Mouse (Mus musculus) lung, adult 2 months (tissue): ENCODE results near the gene Pex12. TPM values are rescaled to one million over a fixed set of nuclear protein-coding genes. Genes with fewer than 3 reads are reported as not detected.
"Not testable (repeated sequence)": the region's sequence is repeated elsewhere in the genome, so short reads cannot be mapped to it uniquely, and the experiment has no call there.

Experiments
- DNase-seq: peaks from one replicate; pipeline ENCODE4 v3.0.0; 2022
- H3K4me1 ChIP-seq: fragments of 200-500 bp; 2 replicates; pipeline ENCODE4 v1.6.1; 2011; ENCODE audit warnings: low read length; ENCODE audit not compliant: control insufficient read depth, insufficient read depth
- H3K4me3 ChIP-seq: fragments of 200-500 bp; replicated peaks from 2 replicates; pipeline ENCODE3; 2011; ENCODE audit warnings: low read depth, mild to moderate bottlenecking, control low read depth, low read length; ENCODE audit errors: extremely low read depth
- CTCF ChIP-seq: fragments of 200-500 bp; IDR thresholded peaks from 2 replicates; pipeline ENCODE4 v1.5.1; 2011; ENCODE audit warnings: mild to moderate bottlenecking, low read length, control low read depth; ENCODE audit not compliant: insufficient read depth
- POLR2A ChIP-seq: fragments of 200-500 bp; IDR thresholded peaks from 2 replicates; pipeline ENCODE4 v1.6.1; 2011; ENCODE audit warnings: low read depth, mild to moderate bottlenecking, control low read depth, low read length, borderline replicate concordance; ENCODE audit errors: extremely low read depth
- WGBS: fragments of 180-500 bp; shearing (Covaris S2); methylation state at CpG from one replicate; pipeline ENCODE4 v1.1.7; 2018; 5-methylcytosine and 5-hydroxymethylcytosine counted together
- polyA plus RNA-seq: library from polyadenylated mRNA; depleted of rRNA; stranded (reverse); fragments of >200 nt; gene quantifications from 2 replicates; pipeline ENCODE4 v1.2.3, GENCODE M21; 2012; rRNA removed

Pex12 gene
- polyA plus RNA-seq = 6.5 and 6.7 TPM in 2 replicates

DNA sequence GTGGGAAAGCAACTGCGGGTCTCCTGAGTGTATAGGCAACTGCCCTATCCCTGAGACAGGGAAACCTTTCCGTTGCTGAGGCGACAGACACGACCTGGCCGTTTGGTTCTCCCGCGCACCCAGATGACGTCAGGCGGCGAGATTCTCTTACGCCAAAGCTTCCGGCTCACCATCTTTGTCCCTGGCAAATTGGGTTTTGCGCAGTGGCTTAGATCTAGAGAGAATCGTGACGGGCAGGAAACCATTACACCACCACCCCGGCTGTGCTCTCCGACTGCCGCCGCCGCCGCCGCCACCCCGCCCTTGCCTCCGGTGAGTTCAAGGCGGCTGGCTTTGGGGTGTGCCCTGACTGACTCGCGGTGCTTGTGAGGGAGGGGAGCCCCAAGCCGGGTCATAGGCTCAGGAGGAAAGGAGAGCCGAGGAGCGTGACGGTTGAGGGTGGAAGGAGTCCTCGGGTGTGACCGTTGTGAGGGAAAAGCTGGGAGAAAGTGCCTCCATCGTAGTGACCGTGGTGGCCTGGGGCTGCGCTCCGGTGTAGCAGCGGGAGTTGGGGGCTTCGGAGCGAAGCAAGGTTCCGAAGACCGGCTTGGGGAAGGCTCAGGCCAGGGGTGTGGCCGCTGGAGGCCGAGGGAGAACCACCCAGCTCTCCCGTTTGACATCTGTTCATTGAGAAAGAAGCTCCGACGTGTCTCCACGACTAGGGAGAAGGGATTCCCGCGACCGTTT lies at the start of gene Pex12:
Gene Pex12, minus strand, starts transcription at position 61 of the 726 bp plus-strand sequence.
- no peak for TF ChIP-seq CTCF
- peak; percentile 72; the same call in 1 of the 2 replicates for TF ChIP-seq POLR2A
- WGBS = under 1% methylated on average over 51 of the region's 51 CpGs
- Histone ChIP-seq H3K4me1 (peaks cover 12% of the 10 kb centered on the region), H3K4me3 (peak within 1 kb of the TSS; percentile 94)
- DNase-seq = peak; percentile 95

DNA sequence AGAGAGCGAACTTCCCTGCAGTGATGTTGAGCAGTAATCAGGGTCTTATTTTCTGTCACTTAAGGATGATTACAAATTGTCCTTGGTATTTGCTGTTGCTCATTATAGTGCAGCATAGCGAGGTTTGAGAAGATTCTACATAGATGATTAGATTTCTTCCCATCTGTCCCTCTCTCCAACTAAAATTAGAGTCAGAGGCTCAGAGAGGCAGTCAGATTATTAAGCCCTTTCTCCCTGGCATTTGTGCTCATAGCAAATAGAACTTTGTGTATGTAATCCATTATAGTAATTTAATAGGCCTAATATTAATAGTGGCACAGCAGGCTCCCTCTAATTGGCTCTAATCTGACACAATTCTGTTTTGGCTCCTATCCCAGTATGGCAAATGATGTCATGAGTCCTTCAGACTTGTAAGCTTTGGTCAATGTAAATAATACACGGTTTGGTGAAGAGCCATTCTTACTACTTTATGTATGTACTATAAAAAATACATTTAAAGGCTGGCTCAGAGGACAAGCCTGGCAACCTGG lies 39.4 kb upstream of the Pex12 start:
- DNase-seq = no peak

DNA sequence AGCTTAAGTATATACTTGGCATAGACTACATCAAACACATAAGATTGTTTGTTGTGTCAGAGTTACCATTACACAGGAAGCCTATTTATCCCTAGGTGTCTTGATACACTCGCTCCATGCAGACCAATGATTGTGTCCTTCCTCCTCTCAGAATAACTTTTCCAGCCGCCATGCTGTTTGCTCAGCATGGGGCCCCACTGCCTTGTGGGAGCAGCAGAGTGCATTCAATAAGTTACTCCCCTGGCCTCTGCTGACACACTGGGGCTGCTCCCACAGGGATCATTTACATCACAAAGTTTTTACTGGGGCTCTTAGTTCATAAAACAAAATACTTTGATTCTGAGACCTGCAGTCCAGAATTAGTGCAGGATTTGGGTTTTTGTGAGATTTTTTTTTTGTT lies 37.3 kb upstream of the Pex12 start:
- 80% methylated on average over 2 of the region's 2 CpGs for WGBS
- H3K4me3 ChIP-seq = no peak overlapping the region
- TF ChIP-seq POLR2A (no peak), CTCF (no peak)
- no peak for DNase-seq
- no peaks in the 10 kb centered on the region for H3K4me1 ChIP-seq

More for the DNA sequence above, 39.4 kb upstream of the Pex12 start:
- Histone ChIP-seq H3K4me3 (no peak overlapping the region), H3K4me1 (no peaks in the 10 kb centered on the region)
- TF ChIP-seq CTCF (no peak), POLR2A (no peak)
- WGBS = 75% methylated on average over 3 of the region's 3 CpGs

DNA sequence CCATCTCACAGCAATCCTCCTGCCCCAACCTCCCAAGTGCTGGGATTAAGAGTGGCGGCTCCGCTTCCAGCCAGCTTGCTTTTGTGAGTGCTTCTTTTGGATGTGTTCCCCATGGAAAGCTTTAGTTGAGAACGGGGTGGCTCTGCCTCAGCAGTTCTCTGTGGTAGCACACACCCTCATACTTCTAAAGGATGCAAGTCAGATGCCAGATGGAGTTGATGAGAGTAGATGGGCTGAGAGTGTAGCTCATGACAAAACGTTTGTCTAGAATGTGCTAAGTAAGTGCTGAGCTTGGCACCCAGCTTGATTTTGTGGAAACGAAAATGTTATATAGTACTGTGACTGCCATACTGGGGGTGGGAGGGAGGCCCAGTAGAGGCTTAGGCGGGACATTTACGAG lies 33.4 kb upstream of the Pex12 start:
- H3K4me3 ChIP-seq = no peak overlapping the region
- DNase-seq = no peak
- WGBS = 89% methylated on average over 7 of the region's 7 CpGs
- TF ChIP-seq POLR2A (no peak), CTCF (no peak)
- H3K4me1 ChIP-seq = no peaks in the 10 kb centered on the region

DNA sequence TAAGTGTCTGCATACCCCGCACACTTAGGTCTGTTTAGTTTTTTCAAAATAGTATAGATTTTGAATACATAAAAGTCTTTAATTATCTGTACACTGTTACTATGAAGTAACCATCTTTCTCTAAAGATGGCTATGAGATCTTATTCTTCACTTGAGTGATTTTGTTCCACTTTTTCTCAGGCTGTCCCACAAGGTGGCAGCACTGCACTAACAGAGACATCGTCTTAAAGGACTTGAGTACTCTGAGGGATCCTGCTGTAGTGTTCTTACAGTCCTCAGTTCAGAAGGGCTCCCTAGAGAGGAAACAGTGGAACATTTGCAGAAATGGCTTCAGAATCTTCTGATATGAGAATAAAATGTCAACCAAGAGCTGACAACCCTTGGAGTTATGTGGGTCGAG lies 25.0 kb upstream of the Pex12 start:
- DNase-seq = peak; percentile 39
- Histone ChIP-seq H3K4me3 (no peak overlapping the region), H3K4me1 (no peaks in the 10 kb centered on the region)
- WGBS = 61% methylated on average over 3 of the region's 3 CpGs
- no peak for TF ChIP-seq POLR2A
- TF ChIP-seq CTCF = no peak

DNA sequence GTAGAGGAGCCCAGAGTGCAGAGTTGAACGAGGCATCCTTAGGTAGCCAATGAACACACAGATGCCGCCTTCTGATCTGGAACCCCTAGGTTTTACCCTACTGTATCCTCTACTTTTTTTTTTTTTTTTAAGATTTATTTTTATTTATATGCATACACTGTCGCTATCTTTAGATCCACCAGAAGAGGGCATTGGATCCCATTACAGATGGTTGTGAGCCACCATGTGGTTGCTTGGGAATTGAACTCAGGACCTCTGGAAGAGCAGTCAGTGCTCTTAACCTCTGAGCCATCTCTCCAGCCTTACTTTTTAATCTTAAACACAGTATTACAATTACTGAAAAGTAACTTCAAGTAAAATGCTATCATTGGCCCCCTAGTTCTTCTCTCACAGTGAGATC lies 24.3 kb upstream of the Pex12 start:
- not testable (repeated sequence) for DNase-seq, H3K4me1 ChIP-seq, H3K4me3 ChIP-seq
- WGBS = 83% methylated on average over 3 of the region's 3 CpGs

DNA sequence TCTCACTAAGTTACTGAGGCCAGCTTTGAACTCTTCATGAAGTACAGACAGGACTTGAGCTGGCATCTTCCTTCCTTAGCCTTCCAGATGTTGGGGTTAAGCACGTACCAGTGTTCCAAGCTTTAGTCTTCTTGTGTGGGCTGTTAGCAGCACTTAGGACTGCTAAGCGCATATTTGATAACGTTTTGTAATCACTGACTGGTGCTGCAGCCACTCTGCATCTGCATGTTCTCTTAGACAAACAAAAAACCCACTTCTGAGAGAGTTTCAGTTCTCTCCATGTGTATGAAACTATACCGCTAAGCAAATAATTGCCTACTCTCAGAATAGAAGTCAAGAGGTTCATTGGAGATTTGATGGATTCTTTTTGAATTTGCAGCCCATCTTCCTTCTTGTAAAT lies 16.7 kb upstream of the Pex12 start:
- 55% methylated on average over 4 of the region's 4 CpGs for WGBS
- TF ChIP-seq POLR2A (no peak), CTCF (no peak)
- Histone ChIP-seq H3K4me3 (no peak overlapping the region), H3K4me1 (no peaks in the 10 kb centered on the region; the same call in none of the 2 replicates)
- DNase-seq = no peak

DNA sequence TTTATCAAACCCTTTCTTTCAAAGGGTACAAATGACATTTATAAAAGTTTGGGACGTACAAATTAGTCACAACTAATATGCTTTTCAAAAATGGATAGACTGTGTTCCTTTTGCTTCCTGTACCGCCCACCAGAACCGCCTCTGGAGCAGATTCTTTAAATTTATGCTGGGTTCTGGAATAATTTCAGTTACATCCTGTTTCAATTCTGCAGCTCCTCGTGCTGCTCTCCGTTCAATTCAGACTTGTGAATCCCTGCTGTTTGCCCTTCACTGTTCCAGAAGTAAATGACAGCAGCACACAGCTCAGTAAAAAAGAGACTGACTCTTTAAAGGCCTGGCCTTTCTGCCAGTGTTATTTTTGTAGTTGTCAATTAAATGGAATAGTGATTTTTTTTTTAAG lies 10.1 kb upstream of the Pex12 start:
- TF ChIP-seq CTCF (no peak), POLR2A (no peak)
- Histone ChIP-seq H3K4me1 (no peaks in the 10 kb centered on the region), H3K4me3 (no peak overlapping the region)
- 64% methylated on average over 5 of the region's 5 CpGs for WGBS
- DNase-seq = no peak

DNA sequence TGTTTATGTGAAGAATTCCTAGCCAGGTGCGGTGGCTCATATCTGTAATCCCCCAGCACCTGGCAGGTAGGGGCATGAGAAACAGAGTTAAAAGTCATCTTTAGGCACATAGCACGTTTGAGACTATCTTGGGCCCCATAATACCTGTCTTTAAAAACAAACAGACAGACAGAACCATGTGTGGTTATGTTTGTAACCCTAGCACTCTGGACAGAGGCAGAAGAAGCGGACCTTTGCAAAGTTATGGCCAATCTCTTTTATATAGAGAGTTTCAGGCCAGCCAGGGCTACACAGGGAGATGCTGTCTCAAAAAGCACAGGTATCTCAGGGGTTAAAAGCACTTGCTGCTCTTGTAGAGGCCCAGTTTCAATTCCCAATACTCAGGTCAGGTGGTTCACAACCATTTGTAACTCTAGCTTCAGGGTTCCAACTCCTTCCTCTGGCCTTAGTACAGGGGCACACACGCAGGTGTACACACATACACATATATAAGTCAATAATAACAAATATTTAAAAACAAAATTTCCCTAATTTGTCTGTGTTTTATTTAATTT lies 4.4 kb upstream of the Pex12 start:
- WGBS = 77% methylated on average over 4 of the region's 4 CpGs
- H3K4me3 ChIP-seq = no peak overlapping the region
- peaks cover 9% of the 10 kb centered on the region for H3K4me1 ChIP-seq
- no peak for DNase-seq
- TF ChIP-seq CTCF (no peak), POLR2A (no peak)

DNA sequence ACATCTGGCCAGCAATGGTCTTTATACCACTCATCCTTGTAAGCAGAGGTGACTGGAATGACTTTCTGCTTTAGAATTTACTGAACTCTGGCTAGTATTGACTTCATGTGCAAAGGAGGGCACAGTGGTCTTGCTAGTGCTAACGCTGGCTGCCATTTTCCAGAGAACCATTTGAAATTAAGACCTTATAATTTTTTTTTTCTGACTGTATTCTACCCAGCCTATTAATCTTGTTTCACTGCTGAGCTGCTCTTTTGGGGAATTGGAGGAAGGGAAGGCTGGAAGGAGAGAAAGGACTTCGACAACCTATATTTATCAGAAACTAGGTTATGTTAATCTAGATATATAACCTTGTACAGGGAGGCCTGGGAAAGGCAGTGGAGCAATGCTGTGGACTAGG lies 2.1 kb upstream of the Pex12 start:
- no peak for DNase-seq
- WGBS = 84% methylated on average over 2 of the region's 2 CpGs
- Histone ChIP-seq H3K4me1 (peaks cover 9% of the 10 kb centered on the region), H3K4me3 (no peak overlapping the region)
- TF ChIP-seq CTCF (no peak), POLR2A (no peak)
